Mouse (Mus musculus) intestine, postnatal 0 days (tissue): ENCODE measurements at regions not wholly inside any gene's neighbourhood (a gene's known extent, or its start where the extent isn't known, plus 50 kb on each side); places are given as distances from the start of the nearest gene placed in this dataset.

Source experiments
- ATAC-seq: fragments of 200-750 bp; cut with Nextera tagmentation; 2 replicates; pipeline ENCODE4 v1.8.0; 2017; ENCODE audit warnings: mild to moderate bottlenecking, moderate TSS enrichment, moderate library complexity
- H3K27ac ChIP-seq: fragments of 300-500 bp; sonication (generic); 2 replicates; pipeline ENCODE4 v1.5.1; 2014; ENCODE audit warnings: mild to moderate bottlenecking, low read depth, low read length, moderate library complexity
- H3K27me3 ChIP-seq: fragments of 300-500 bp; sonication (generic); replicated peaks from 2 replicates; pipeline ENCODE4 v1.6.1; 2014; ENCODE audit warnings: low read length, mixed read lengths; ENCODE audit not compliant: control insufficient read depth, insufficient read depth
- H3K36me3 ChIP-seq: fragments of 300-500 bp; sonication (generic); 2 replicates; pipeline ENCODE4 v1.6.1; 2014; ENCODE audit warnings: mild to moderate bottlenecking, moderate library complexity; ENCODE audit not compliant: control insufficient read depth, insufficient read depth
- H3K4me1 ChIP-seq: fragments of 300-500 bp; sonication (generic); replicated peaks from 2 replicates; pipeline ENCODE4 v1.6.1; 2014; ENCODE audit warnings: antibody characterized with exemption, low read length, mixed read lengths; ENCODE audit not compliant: control insufficient read depth, insufficient read depth
- H3K4me2 ChIP-seq: fragments of 300-500 bp; sonication (generic); replicated peaks from 2 replicates; pipeline ENCODE4 v1.6.1; 2014; ENCODE audit warnings: low read depth, mild to moderate bottlenecking, moderate library complexity
- H3K4me3 ChIP-seq: fragments of 300-500 bp; sonication (generic); 2 replicates; pipeline ENCODE4 v1.5.1; 2014; ENCODE audit warnings: low read depth, low read length
- H3K9ac ChIP-seq: fragments of 300-500 bp; sonication (generic); 2 replicates; pipeline ENCODE4 v1.6.1; 2014; ENCODE audit warnings: mild to moderate bottlenecking, low read depth, low read length
- H3K9me3 ChIP-seq: fragments of 300-500 bp; sonication (generic); 2 replicates; pipeline ENCODE4 v1.6.1; 2016; ENCODE audit warnings: mixed run types; ENCODE audit not compliant: control insufficient read depth
- CTCF ChIP-seq: sonication (generic); IDR thresholded peaks from 2 replicates; pipeline ENCODE4 v1.5.1; 2016; ENCODE audit warnings: low read depth, mild to moderate bottlenecking, control low read depth, antibody characterized with exemption, moderate library complexity
- WGBS: fragments of 180-500 bp; shearing (Covaris S2); extraction: QIAGEN DNeasy Blood & Tissue Kit; methylation state at CpG from one replicate; pipeline ENCODE4 v1.1.7; 2014; 5-methylcytosine and 5-hydroxymethylcytosine counted together

GRCm38 (mm10) chr12:92975698-92976097 lies 1126.7 kb upstream of the Sel1l start:
- TF ChIP-seq CTCF: no peak
- Histone ChIP-seq H3K4me3 (no peak overlapping the region), H3K27ac (no peak overlapping the region), H3K27me3 (no peaks in the 10 kb centered on the region), H3K4me1 (no peaks in the 10 kb centered on the region), H3K4me2 (no peak overlapping the region), H3K9ac (no peak overlapping the region), H3K36me3 (no peaks in the 10 kb centered on the region), H3K9me3 (no peaks in the 10 kb centered on the region)
- ATAC-seq: no peak
- WGBS: 60% methylated on average over 3 of the region's 3 CpGs

- 95% methylated on average over 3 of the region's 3 CpGs for WGBS
- Histone ChIP-seq H3K9me3 (no peaks in the 10 kb centered on the region), H3K36me3 (no peaks in the 10 kb centered on the region), H3K9ac (no peak overlapping the region), H3K27ac (no peak overlapping the region), H3K27me3 (no peaks in the 10 kb centered on the region), H3K4me1 (no peaks in the 10 kb centered on the region), H3K4me3 (no peak overlapping the region), H3K4me2 (no peak overlapping the region)
- ATAC-seq: no peak
- TF ChIP-seq CTCF: no peak
Observed at GRCm38 (mm10) chr12:92944352-92944751, 1095.4 kb upstream of the Sel1l start.

- ATAC-seq: no peak
- WGBS: 41% methylated on average over 2 of the region's 2 CpGs
- no peaks in the 10 kb centered on the region for H3K36me3 ChIP-seq
Observed at GRCm38 (mm10) chr12:92927591-92927990, 1078.6 kb upstream of the Sel1l start.

GRCm38 (mm10) chr12:92926942-92927341 lies 1078.0 kb upstream of the Sel1l start:
- H3K9me3 ChIP-seq: no peaks in the 10 kb centered on the region
- no peak for TF ChIP-seq CTCF
- ATAC-seq: no peak
- H3K9ac ChIP-seq: no peak overlapping the region
- H3K4me1 ChIP-seq: no peaks in the 10 kb centered on the region
- WGBS: 17% methylated on average over 1 of the region's 1 CpGs
- no peaks in the 10 kb centered on the region for H3K27me3 ChIP-seq
- H3K27ac ChIP-seq: no peak overlapping the region
- H3K4me2 ChIP-seq: no peak overlapping the region
- H3K4me3 ChIP-seq: no peak overlapping the region
- H3K36me3 ChIP-seq: no peaks in the 10 kb centered on the region

More at GRCm38 (mm10) chr12:92927591-92927990, 1078.6 kb upstream of the Sel1l start:
- H3K4me1 ChIP-seq: no peaks in the 10 kb centered on the region
- H3K4me2 ChIP-seq: no peak overlapping the region
- no peak overlapping the region for H3K9ac ChIP-seq
- H3K9me3 ChIP-seq: no peaks in the 10 kb centered on the region
- H3K27ac ChIP-seq: no peak overlapping the region
- H3K27me3 ChIP-seq: no peaks in the 10 kb centered on the region
- no peak overlapping the region for H3K4me3 ChIP-seq
- TF ChIP-seq CTCF: no peak

- Histone ChIP-seq H3K27ac (no peak overlapping the region), H3K4me2 (no peak overlapping the region), H3K4me3 (no peak overlapping the region), H3K9ac (no peak overlapping the region), H3K9me3 (no peaks in the 10 kb centered on the region), H3K36me3 (no peaks in the 10 kb centered on the region), H3K27me3 (no peaks in the 10 kb centered on the region), H3K4me1 (no peaks in the 10 kb centered on the region)
- TF ChIP-seq CTCF: no peak
- ATAC-seq: no peak
- 77% methylated on average over 3 of the region's 3 CpGs for WGBS
Observed at GRCm38 (mm10) chr12:92919920-92920319, 1071.0 kb upstream of the Sel1l start.

- no peaks in the 10 kb centered on the region for H3K36me3 ChIP-seq
Observed at GRCm38 (mm10) chr12:92916267-92916666, 1067.3 kb upstream of the Sel1l start.

GRCm38 (mm10) chr12:92915776-92916175 lies 1066.8 kb upstream of the Sel1l start:
- Histone ChIP-seq H3K4me3 (no peak overlapping the region), H3K9ac (no peak overlapping the region), H3K4me2 (no peak overlapping the region), H3K36me3 (no peaks in the 10 kb centered on the region), H3K27ac (no peak overlapping the region), H3K9me3 (no peaks in the 10 kb centered on the region), H3K27me3 (no peaks in the 10 kb centered on the region), H3K4me1 (no peaks in the 10 kb centered on the region)
- no peak for ATAC-seq
- no peak for TF ChIP-seq CTCF

More at GRCm38 (mm10) chr12:92916267-92916666, 1067.3 kb upstream of the Sel1l start:
- Histone ChIP-seq H3K27ac (no peak overlapping the region), H3K4me1 (no peaks in the 10 kb centered on the region), H3K27me3 (no peaks in the 10 kb centered on the region), H3K9ac (no peak overlapping the region), H3K4me2 (no peak overlapping the region), H3K4me3 (no peak overlapping the region), H3K9me3 (no peaks in the 10 kb centered on the region)
- no peak for ATAC-seq
- 73% methylated on average over 3 of the region's 3 CpGs for WGBS
- no peak for TF ChIP-seq CTCF
